Mouse (Mus musculus): ENCODE results near the gene Ift52.

The Ift52 gene

GRCm38 (mm10) chr2:163082591-163082990 lies 65.4 kb downstream of the Ift52 start:
- peak; percentile 64 for DNase-seq

GRCm38 (mm10) chr2:163084519-163084918 lies 67.4 kb downstream of the Ift52 start:
- no peak for DNase-seq

GRCm38 (mm10) chr2:163085047-163085446 lies 67.9 kb downstream of the Ift52 start:
- no peak for DNase-seq

GRCm38 (mm10) chr2:163086561-163086960 lies 69.4 kb downstream of the Ift52 start:
- DNase-seq = no peak

GRCm38 (mm10) chr2:163087728-163088127 lies 70.6 kb downstream of the Ift52 start, which contains the start of gene Gtsf1l:
TSS of gene Gtsf1l (minus strand) at chr2:163087855.
- no peak for DNase-seq

GRCm38 (mm10) chr2:163089475-163090123 lies 72.4 kb downstream of the Ift52 start:
- peak; percentile 21 for DNase-seq

GRCm38 (mm10) chr2:163094909-163095308 lies 77.8 kb downstream of the Ift52 start:
- DNase-seq = no peak

Measured in kidney, postnatal 14 days (tissue).